Mouse (Mus musculus) ES-Bruce4 (cell line): ENCODE data around the gene Lancl2. TPM values are rescaled to one million over a fixed set of nuclear protein-coding genes. Genes with fewer than 3 reads are reported as not detected.

ENCODE experiments used
- H3K27ac ChIP-seq: 2 replicates; pipeline ENCODE4 v1.5.1; 2012; ENCODE audit warnings: low read length, inconsistent platforms; ENCODE audit not compliant: insufficient read depth
- H3K27me3 ChIP-seq: 2 replicates; pipeline ENCODE4 v1.6.1; 2012; ENCODE audit warnings: mild to moderate bottlenecking, low read length, inconsistent platforms; ENCODE audit not compliant: control insufficient read depth, poor library complexity, insufficient read depth, severe bottlenecking
- H3K36me3 ChIP-seq: 2 replicates; pipeline ENCODE4 v1.6.1; 2012; ENCODE audit warnings: inconsistent platforms, mild to moderate bottlenecking, low read length, moderate library complexity; ENCODE audit not compliant: control insufficient read depth, poor library complexity, insufficient read depth, severe bottlenecking
- H3K4me1 ChIP-seq: one replicate; pipeline ENCODE4 v1.8.1; 2011; ENCODE audit warnings: low read length; ENCODE audit not compliant: control insufficient read depth, insufficient read depth
- H3K4me3 ChIP-seq: 2 replicates; pipeline ENCODE4 v1.5.1; 2011; ENCODE audit warnings: low read depth, mild to moderate bottlenecking, low read length
- H3K9ac ChIP-seq: 2 replicates; pipeline ENCODE4 v1.6.1; 2012; ENCODE audit warnings: low read depth, mild to moderate bottlenecking, inconsistent platforms; ENCODE audit not compliant: poor library complexity, severe bottlenecking
- H3K9me3 ChIP-seq: replicated peaks from 2 replicates; pipeline ENCODE4 v1.6.1; 2012; ENCODE audit warnings: mild to moderate bottlenecking, low read length, inconsistent platforms; ENCODE audit not compliant: control insufficient read depth, poor library complexity, insufficient read depth, severe bottlenecking
- CTCF ChIP-seq: IDR thresholded peaks from one replicate; pipeline ENCODE4 v1.8.1; 2011; ENCODE audit warnings: low read depth, low read length
- EP300 ChIP-seq: IDR thresholded peaks from 2 replicates; pipeline ENCODE4 v1.6.1; 2011; ENCODE audit warnings: low read depth, low read length; ENCODE audit not compliant: insufficient read depth
- POLR2A ChIP-seq: IDR thresholded peaks from one replicate; pipeline ENCODE4 v1.8.1; 2011; ENCODE audit warnings: low read length; ENCODE audit not compliant: insufficient read depth
- polyA plus RNA-seq: library from polyadenylated mRNA; stranded (reverse); fragments of >200 nt; gene quantifications from 2 replicates; pipeline ENCODE4 v1.2.4, GENCODE M21; 2011; ENCODE audit warnings: low read depth; ENCODE audit not compliant: missing spikeins, insufficient read depth, insufficient read length

Lancl2 gene
- polyA plus RNA-seq, 1 experiment, result 28.0 TPM

DNA sequence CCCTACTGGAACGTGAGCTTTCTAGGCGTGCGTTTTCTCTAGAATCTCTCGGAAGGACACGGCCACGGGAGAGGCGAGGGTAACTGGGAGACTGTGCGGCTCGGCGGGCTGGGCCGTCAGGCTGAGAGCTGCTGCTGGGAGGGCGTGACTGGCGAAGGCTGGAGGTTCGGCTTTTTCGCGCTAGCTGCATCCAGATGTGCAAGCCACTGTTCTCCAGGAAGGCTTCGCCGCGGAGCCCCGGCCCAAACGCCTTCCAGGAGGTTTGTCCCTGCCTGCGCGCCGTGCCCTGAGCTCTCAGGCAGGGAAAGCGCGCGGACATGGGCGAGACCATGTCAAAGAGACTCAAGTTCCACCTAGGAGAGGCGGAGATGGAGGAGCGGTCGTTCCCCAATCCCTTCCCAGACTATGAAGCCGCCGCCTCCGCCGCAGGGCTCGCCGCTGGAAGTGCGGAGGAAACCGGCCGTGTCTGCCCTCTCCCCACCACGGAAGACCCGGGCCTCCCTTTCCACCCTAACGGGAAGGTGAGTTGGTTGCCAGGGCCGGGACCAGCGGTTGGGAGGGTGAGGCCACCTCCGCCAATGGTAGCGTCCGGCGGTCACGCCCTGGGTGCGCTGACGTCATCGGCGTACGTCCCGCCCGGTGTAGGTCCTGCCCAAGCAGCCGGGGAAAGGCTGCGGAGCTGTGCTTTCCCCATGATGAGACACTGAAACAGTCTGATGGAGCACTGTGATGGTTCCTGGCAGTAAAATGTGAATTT lies 581 bp downstream of the Lancl2 start:
- TF ChIP-seq POLR2A (peak; percentile 91), EP300 (no peak)
- peak overlapping the region; percentile 52 for H3K27ac ChIP-seq

DNA sequence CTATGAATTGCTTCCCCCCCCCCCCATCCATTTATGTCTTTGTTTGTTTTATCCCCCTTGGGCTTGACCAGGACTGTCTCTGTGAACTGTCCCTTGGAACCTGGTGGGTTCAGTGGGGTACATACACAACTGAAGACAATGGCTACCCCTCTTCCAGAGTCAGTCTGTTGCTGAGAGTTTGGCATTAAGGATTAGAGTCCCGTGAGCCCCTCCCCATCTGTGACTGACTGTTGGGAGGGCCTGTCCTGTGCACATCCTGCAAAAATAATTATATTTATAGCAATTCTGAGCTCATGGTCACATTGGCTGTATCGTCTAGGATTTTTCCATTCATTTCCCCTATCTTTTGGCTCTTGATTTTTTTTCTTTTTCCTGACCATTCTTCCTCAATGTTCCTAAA lies 1.4 kb downstream of the Lancl2 start:
- peak overlapping the region; percentile 25 for H3K9ac ChIP-seq
- H3K36me3 ChIP-seq, result no peaks in the 10 kb centered on the region
- H3K4me3 ChIP-seq, result peak overlapping the region; percentile 91
- no peaks in the 10 kb centered on the region for H3K27me3 ChIP-seq
- TF ChIP-seq CTCF, result no peak
- no peak for TF ChIP-seq EP300
- no peak for TF ChIP-seq POLR2A
- no peaks in the 10 kb centered on the region for H3K4me1 ChIP-seq
- no peak overlapping the region for H3K27ac ChIP-seq
- no peaks in the 10 kb centered on the region for H3K9me3 ChIP-seq

More for the DNA sequence above, 581 bp downstream of the Lancl2 start:
- no peaks in the 10 kb centered on the region for H3K36me3 ChIP-seq
- no peaks in the 10 kb centered on the region for H3K9me3 ChIP-seq
- no peaks in the 10 kb centered on the region for H3K27me3 ChIP-seq
- H3K4me1 ChIP-seq, result no peaks in the 10 kb centered on the region
- H3K9ac ChIP-seq, result peak overlapping the region; percentile 25
- H3K4me3 ChIP-seq, result peak overlapping the region; percentile 91

DNA sequence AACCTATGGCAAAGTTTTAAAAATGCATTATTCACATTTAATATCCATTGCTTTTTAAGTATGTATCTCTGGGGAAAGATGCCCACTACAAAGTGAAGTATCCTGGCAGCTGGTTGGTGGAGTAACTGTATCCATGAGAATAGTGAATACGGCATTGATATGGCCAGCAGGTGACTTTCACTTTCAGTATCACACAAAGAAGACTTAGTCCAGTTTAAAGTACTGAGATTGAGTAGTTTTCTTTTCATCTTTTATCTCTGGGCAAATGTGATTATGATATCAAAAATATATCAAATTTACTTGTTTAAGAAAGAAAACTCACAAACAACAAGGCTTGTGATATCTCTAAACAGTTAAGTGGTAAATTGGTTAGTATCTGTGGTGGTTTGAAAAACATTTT lies 4.4 kb downstream of the Lancl2 start:
- H3K27me3 ChIP-seq, result no peaks in the 10 kb centered on the region
- H3K4me1 ChIP-seq, result no peaks in the 10 kb centered on the region
- H3K9ac ChIP-seq, result no peak overlapping the region
- H3K27ac ChIP-seq, result no peak overlapping the region
- no peaks in the 10 kb centered on the region for H3K36me3 ChIP-seq
- H3K4me3 ChIP-seq, result no peak overlapping the region
- TF ChIP-seq CTCF (no peak), POLR2A (no peak), EP300 (no peak)
- no peaks in the 10 kb centered on the region for H3K9me3 ChIP-seq

DNA sequence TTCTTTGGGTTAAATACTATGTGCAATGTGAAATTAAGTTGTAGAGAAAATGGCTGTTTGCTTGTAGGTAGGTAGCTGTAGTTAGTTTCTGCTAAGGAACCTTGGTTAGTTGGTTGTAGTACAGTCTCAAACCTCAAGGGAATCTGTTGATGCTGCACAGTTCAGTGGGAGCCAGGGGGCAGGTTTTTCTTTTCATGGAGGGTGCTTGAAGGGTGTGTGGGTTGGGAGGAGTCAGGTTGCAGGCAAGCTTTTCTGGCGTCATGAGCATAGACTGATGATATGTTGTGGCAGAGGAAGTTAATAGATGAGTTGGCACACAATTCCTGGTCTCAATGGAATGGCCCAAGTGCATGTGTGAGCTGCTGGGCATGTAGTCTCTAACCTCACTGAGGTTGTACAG lies 9.4 kb downstream of the Lancl2 start:
- H3K4me3 ChIP-seq, result no peak overlapping the region
- H3K27ac ChIP-seq, result no peak overlapping the region
- H3K4me1 ChIP-seq, result no peaks in the 10 kb centered on the region
- H3K36me3 ChIP-seq, result no peaks in the 10 kb centered on the region
- no peaks in the 10 kb centered on the region for H3K9me3 ChIP-seq
- H3K27me3 ChIP-seq, result no peaks in the 10 kb centered on the region
- H3K9ac ChIP-seq, result no peak overlapping the region
- TF ChIP-seq CTCF (no peak), EP300 (no peak), POLR2A (no peak)

DNA sequence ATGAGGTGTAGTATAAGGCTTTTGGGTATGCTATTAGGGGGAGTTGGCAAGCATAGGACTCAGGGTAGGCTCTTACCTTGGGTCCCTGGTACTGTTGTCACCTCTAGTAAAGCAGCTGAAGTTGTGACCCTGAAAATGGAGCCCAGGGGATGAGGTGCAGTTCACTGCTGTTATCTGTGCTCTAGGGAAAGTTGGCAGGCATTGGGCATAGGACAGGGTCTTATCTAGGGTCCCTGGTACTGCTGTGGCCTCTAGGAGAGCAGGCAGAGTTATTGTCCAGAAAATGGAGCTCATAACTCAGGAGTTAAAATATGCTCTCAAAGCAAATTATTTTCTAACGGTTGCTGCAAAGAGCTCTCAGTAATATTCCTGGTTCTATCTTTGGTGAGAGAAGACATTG lies 19.0 kb downstream of the Lancl2 start:
- Histone ChIP-seq H3K4me3 (no peak overlapping the region), H3K27me3 (no peaks in the 10 kb centered on the region), H3K9me3 (no peaks in the 10 kb centered on the region), H3K9ac (no peak overlapping the region), H3K27ac (no peak overlapping the region), H3K36me3 (no peaks in the 10 kb centered on the region), H3K4me1 (no peaks in the 10 kb centered on the region)
- no peak for TF ChIP-seq EP300
- TF ChIP-seq POLR2A, result no peak
- no peak for TF ChIP-seq CTCF

DNA sequence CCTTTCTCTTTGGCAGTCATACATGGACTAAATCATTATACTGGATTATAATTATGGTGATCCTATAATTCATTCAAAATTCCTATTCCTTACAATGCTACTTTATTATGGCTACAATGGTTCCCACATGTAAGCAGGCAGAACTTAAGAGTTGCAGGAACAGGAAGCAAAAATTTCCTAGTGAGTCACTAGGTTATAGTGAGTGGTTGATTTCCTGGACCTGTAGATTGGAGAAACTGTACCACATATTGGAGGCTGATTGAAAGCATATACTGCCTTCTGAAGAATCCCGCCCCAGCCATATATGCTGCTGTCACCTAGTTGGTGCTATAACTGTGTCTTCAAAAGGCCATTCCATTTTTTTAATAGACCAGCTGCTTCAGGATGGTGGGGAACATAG lies 40.4 kb downstream of the Lancl2 start:
- Histone ChIP-seq H3K9me3 (no peaks in the 10 kb centered on the region), H3K27me3 (no peaks in the 10 kb centered on the region), H3K4me3 (no peak overlapping the region), H3K9ac (no peak overlapping the region), H3K4me1 (no peaks in the 10 kb centered on the region), H3K36me3 (no peaks in the 10 kb centered on the region), H3K27ac (no peak overlapping the region)
- TF ChIP-seq EP300, result no peak
- no peak for TF ChIP-seq CTCF
- no peak for TF ChIP-seq POLR2A
